Mouse (Mus musculus): ENCODE measurements around the gene Ppard. TPM values are rescaled to one million over a fixed set of nuclear protein-coding genes. Genes with fewer than 3 reads are reported as not detected.
"Not testable (repeated sequence)": the region's sequence is repeated elsewhere in the genome, so short reads cannot be mapped to it uniquely, and the experiment has no call there.

Gene Ppard
- total RNA-seq, 2 experiments from 2014 or later: 24.4 to 31.1 TPM

- DNase-seq: no peak
- intact Hi-C loops (cut with DNase I): no loop called here
Measured at GRCm38 (mm10) chr17:28330232-28330546, 97.7 kb downstream of the Ppard start.

- DNase-seq; intact Hi-C loops (cut with DNase I): not testable (repeated sequence)
Measured at GRCm38 (mm10) chr17:28330590-28330989, 98.1 kb downstream of the Ppard start.

DNA sequence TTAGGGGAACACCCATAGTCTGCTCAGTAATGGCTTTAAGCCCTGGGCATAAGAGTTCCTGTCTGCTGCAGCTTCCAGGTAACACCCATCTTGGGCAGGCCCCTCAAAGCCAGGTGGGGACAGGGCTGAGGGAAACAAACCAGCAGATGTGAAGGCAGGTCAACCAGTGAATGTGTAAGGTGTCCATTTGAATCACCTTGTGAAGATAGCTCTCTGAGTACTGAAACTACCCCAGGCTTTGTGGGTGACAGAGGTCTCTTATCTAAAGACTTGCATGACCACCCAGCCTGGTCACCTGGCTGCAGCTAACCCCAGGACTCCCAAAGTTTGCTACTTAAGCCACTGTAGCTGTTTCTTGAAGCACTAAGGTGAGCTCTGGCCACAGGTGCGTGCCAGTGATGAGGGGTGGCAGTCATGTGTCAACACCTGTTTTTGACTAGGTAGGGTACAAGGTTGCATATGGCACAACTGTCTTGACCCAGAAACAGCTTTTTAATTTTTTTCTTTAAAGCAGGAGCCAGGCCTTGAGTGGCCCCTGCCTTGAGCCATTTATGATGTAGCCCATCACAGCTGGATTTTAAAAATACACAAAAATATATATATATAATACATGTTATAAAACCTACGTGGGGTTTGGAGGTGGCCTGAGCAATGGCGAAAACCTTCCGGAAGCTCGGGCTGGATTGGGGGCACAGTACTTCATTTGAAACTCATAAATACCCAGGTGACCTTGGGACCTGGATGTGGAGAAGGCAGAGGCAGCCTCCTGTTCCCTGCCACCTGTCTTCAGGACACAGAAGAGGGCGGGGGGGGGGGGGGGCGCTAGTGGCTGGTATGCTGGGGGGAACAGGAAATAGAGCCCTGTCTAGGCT, 99.0 kb downstream of the Ppard start:
- intact Hi-C loops (cut with DNase I): no loop called here
- no peak for DNase-seq

DNA sequence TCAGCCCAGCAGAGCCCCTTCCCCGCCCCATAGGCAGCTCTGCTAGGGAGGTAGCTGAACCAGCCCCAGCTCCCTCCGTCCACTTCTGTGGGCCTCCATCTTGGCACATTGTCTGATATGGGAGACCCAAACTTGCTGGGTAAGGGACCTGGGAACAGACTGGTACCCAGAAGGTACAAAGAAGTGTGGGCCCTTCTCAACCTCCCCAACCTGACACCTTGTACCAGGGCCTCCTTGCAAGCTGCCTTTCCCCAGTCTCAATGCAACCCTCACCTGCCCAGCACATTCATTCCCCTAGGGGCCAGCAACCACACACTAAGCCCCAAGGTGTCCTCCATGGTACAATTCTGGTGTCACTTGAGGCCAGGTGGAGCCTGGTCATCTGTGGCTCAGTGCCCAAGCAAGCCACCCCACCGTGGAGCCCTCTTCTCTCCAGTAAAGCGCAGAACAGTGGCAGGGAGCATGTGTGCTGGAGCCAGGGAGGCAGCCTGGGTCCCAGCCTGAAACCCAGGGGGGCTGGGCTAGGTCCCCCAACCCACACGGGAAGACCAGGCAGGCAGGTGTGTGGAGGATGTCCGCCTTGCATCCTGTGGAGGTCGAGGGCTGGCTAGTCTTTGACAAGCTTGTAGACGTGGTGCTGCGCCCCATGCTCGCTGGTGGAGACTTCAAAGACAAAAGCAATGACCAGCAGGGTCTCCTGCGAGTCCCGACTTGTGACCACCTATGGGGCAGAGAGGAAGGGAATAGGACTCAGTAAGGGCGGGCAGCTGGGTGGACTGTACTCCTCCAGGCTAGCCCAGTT, 99.8 kb downstream of the Ppard start:
- no peak for DNase-seq
- intact Hi-C loops (cut with DNase I): no loop called here

DNA sequence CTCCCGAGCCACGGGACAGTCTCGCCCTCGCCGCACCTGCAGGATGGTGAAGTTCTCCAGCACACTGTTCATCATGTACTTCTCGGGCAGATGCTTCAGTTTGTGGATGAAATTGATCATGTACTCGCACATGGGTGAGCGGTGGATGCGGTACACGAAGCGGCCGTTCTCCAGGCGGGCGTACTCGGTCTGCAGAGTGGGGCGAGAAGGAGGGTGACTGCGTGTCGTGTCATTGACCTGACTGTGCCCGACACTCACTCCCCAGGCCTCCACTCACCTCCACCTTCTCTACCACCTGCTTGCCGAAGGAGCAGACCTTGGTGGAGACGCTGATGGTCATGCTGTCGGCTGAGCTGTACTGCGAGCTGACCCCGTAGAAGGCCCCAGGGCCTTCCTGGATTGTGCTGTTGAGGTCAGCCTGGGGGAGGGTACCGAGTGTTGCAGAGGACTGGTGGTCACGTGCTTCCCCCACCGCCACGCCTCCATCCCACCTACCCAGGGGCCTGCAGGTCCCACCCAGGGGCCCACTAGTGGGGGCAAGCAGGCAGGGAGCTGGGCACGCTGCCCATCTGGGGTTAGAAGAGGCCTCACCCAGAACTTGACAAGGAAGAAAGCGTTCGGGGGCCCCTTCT, 100.5 kb downstream of the Ppard start:
- intact Hi-C loops (cut with DNase I): no loop called here
- no peak for DNase-seq

DNA sequence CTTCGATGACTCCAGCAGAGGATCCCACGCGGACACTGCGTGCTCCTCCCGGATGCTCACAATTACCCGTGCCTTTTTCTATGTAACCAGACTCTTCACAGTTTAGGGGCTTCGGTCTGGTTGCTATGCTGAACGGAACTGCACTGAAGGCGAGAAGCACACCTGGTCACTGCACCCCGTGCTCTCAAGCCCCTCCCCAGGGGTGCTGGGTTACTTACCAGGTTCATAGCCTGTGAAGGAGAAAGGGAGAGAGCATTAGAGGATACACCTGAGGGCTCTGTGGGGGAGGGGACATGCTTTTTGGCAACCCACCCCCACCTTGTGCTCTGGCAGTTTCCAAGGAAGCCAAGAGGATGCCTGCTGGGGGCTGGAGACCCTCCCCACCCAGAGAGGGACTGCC, 102.8 kb downstream of the Ppard start:
- no peak for DNase-seq
- intact Hi-C loops (cut with DNase I): no loop called here

DNA sequence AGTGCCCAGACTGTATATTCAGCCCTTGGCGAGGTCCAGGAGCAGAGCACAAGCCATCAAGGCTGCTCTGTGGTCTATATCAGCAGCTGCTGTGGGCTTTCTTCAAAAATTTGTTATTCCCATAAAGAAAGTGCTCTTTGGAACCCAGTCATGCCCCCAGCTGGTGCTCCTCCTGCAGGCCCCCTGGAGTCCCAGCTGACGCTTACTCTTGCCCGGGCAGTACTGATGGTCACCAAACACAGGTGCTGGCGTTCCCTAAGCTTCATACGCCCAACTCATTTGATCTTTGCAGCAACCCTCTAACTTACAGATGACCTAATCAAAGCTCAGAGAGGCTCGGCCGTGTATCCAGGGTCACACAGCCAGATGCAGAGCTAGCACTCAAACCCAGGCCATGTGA, 105.0 kb downstream of the Ppard start:
- no peak for DNase-seq
- intact Hi-C loops (cut with DNase I): no loop called here

- DNase-seq: no peak
- intact Hi-C loops (cut with DNase I): no loop called here
Measured at GRCm38 (mm10) chr17:28340578-28340977, 108.1 kb downstream of the Ppard start.

- intact Hi-C loops (cut with DNase I): no loop called here
Measured at GRCm38 (mm10) chr17:28341091-28341490, 108.6 kb downstream of the Ppard start.

DNA sequence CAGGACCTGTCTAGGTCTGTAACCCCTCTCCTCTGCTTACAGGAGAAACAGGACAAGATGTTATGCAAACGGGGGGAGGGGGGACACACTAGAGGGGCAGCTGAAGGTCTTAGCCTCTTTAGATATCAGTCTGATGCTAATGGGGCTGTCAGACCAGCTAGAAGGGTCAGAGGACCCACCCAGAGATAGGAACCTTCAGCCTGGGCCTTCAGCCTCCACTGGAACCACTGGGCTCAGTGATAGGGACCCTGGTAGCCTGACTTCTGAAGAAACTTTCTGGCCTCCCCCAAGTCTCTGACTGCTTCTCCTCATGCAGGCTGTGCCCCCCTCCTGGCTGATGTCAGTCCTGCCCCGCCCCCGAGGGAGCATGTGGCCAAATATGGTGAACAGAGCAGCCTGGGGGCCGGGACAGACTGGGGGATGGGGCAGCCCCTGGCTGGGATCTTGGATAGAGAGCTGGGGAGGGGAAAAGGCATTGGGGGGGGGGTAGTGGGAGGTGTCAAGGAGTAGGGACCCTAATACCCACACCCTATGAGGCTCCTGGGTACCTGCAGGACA, 111.6 kb downstream of the Ppard start:
- no peak for DNase-seq
- intact Hi-C loops (cut with DNase I): no loop called here

More at GRCm38 (mm10) chr17:28341091-28341490, 108.6 kb downstream of the Ppard start:
- peak; percentile 62 to 75 for DNase-seq

DNA sequence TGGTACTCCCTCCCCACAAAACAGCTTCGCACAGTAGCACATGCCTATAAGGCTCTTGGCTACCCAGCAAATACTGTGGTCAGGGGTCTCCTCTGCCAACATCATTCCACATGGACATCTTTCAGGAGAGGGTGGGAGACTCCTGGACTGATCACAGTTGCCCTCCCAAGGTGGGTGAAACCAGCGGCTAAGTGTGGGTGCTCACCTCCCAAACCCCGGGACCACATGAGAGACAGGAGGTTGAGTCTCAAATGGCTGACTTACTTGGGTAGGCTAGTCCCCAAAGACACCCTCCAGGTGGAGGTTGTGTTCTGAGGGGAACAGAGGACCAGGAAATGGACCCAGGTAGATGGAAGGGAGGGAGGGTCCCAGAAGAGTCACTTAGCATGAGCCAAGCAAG, 112.2 kb downstream of the Ppard start:
- intact Hi-C loops (cut with DNase I): no loop called here
- DNase-seq: no peak

GRCm38 (mm10) chr17:28345271-28345721, 112.8 kb downstream of the Ppard start:
- intact Hi-C loops (cut with DNase I): no loop called here

GRCm38 (mm10) chr17:28345882-28346281, 113.4 kb downstream of the Ppard start:
- DNase-seq: no peak

More at GRCm38 (mm10) chr17:28345271-28345721, 112.8 kb downstream of the Ppard start:
- DNase-seq: no peak

GRCm38 (mm10) chr17:28347327-28347726, 114.8 kb downstream of the Ppard start:
- no peak for DNase-seq
- intact Hi-C loops (cut with DNase I): no loop called here

More at GRCm38 (mm10) chr17:28345882-28346281, 113.4 kb downstream of the Ppard start:
- intact Hi-C loops (cut with DNase I): no loop called here

- no peak for DNase-seq
- intact Hi-C loops (cut with DNase I): loop anchor here (2.0 kb wide), 1 partner anchor 19 kb away; the partner anchor contains the start of gene Rpl10a
Measured at GRCm38 (mm10) chr17:28348211-28348610, 115.7 kb downstream of the Ppard start.

GRCm38 (mm10) chr17:28349264-28349880, 116.9 kb downstream of the Ppard start:
- intact Hi-C loops (cut with DNase I): loop anchor here (2.0 kb wide), 1 partner anchor 21 kb away; the partner anchor contains the start of gene Rpl10a
- DNase-seq: no peak

DNA sequence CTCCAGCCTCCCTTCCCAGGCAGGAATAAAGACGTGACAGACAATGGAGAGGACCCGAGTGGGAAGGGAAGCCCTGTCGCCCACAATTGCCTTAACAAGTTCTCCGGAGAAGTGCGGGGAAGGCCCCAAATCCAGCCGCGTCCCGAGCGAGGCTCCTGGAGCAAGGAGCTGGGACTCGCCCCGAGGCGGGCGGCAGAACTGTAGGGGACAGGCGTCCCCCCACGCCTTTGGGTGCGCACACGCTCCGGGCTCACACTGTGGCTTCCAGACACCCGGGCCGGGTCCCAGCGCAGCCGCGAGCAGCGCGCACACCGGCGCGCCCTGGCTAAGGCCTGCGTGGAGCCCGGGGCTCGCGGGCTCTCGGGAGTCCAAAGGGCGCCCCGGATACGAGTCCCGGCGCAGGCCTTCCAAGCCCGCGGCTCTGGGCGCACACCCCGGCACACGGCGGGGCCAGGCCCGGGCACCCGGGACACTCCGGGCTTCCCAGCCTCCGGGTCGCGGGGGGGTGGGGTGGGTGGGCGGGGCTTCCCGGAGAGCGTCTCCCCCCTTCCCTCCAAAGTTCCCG, 117.5 kb downstream of the Ppard start:
- intact Hi-C loops (cut with DNase I): loop anchor here (2.0 kb wide), 1 partner anchor 21 kb away; the partner anchor contains the start of gene Rpl10a
- peak; percentile 36 to 51 for DNase-seq

DNA sequence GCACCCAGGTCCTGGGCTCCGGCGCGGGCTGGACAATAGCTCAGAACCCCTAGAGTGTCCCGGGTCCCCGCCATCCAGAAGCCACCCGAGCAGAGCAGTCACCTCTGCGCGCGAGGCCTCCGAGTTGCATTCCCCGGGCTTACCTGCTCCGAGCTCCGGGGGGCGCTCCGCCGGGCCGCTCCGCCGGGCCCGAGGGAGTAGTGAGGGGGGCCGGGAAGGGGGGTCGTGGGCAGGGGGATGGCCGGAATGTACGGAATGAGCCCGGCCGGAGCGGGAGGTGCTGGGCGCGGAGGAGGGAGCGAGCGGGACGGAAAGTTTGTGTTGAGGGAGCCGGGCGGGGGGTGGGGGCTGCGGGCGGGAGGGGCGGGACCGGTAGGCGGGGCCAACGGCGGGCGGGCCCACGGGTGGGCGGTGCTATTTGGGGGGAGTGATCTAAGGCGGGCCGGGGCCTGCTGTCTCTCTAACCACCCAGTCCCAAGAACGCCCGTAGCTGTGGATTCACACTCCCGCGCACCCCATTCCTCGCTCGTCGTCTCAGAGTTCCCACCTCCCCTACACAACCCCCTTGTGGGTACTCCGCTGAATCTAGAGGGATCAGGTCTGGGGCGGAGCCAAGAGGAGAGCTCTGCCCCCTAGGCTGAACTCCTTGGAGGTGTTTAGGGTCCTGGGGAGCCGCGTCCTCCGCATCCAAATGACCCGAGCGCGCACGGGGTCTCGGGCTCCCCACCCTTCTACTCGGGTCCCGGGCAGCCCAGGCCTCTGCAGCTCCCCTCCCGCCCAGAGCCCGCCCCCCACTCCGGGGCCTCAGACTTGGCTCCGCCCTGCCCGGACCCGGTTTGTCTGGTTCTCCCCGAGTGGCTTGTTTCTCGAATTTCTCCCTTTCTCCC, 118.2 kb downstream of the Ppard start, which contains the start of gene Tead3:
Gene Tead3, minus strand, starts transcription at position 352 of the 887 bp plus-strand sequence.
- intact Hi-C loops (cut with DNase I): no loop called here
- peak; percentile 70 to 74 for DNase-seq
